Mouse (Mus musculus): ENCODE results near the gene Man1a2. TPM values are rescaled to one million over a fixed set of nuclear protein-coding genes. Genes with fewer than 3 reads are reported as not detected.

The Man1a2 gene
- polyA plus RNA-seq, 1 experiment = 4.9 TPM

DNA sequence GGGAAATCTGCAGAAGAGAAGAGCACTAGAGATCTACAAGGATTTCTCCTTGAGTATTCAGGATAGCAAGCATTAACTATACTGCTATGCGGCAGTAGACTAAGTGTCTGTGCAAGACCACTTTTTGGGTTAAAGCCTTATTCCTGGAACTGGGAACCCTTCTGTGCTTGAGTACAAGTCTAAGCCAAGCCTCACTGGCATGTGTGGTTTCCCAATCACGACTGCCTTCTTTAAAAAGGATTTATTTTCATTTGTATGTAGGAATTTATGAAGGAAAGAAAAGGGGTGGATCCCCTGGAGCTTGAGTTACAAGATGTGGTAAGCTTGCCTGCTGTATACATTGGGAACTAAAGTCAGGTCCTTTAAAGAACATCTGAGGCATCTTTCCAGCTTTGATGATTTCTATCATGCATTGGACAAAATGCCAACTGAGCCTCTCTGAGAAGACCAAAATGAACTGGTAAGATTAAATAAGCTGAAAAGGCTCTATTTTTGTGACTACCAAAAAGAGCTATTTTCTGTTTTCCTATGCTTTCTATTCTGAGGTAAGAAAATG, 86.0 kb downstream of the Man1a2 start:
- no peak overlapping the region for H3ac ChIP-seq (ENCODE audit: control insufficient read depth, insufficient read length)
- H3K79me2 ChIP-seq (ENCODE audit: control insufficient read depth, insufficient read depth) = no peaks in the 10 kb centered on the region
- no peak overlapping the region for H3K4me3 ChIP-seq
- no peak overlapping the region for H3K4me2 ChIP-seq (ENCODE audit: low read depth)
- no peaks in the 10 kb centered on the region for H3K36me3 ChIP-seq (ENCODE audit: control insufficient read depth, insufficient read depth)
- no peak for TF ChIP-seq TCF3 (IDR thresholded peaks at IDR 0.05; ENCODE audit: insufficient read length, low read depth)
- no peak for TF ChIP-seq CEBPB (IDR thresholded peaks at IDR 0.05; ENCODE audit: insufficient read depth, poor library complexity, severe bottlenecking)
- TF ChIP-seq MYOD1 (IDR thresholded peaks at IDR 0.05; ENCODE audit: control insufficient read depth in 1 of 3, insufficient read length in 2 of 3, low read depth in 2 of 3) = no peak
- no peak for TF ChIP-seq POLR2A (IDR thresholded peaks at IDR 0.05; ENCODE audit: insufficient read length, low read depth)
- no peak for TF ChIP-seq E2F4 (IDR thresholded peaks at IDR 0.05; ENCODE audit: insufficient read depth)
- TF ChIP-seq SRF (IDR thresholded peaks at IDR 0.05; ENCODE audit: control insufficient read depth, insufficient read length, low read depth) = no peak
- TF ChIP-seq MAX (IDR thresholded peaks at IDR 0.05; ENCODE audit: low read depth) = no peak
- no peak for TF ChIP-seq REST (IDR thresholded peaks at IDR 0.05; ENCODE audit: insufficient read depth, insufficient read length)
- no peak for TF ChIP-seq USF1 (IDR thresholded peaks at IDR 0.05; ENCODE audit: low read depth)
- no peak for TF ChIP-seq POLR2AphosphoS2 (IDR thresholded peaks at IDR 0.05; ENCODE audit: insufficient read length, low read depth)
- no peak for TF ChIP-seq TCF12 (IDR thresholded peaks at IDR 0.05; ENCODE audit: insufficient read depth, poor library complexity, severe bottlenecking)
- no peak for TF ChIP-seq MYOG (IDR thresholded peaks at IDR 0.05; ENCODE audit: control insufficient read depth in 1 of 3, insufficient read depth in 1 of 3, insufficient read length in 2 of 3, low read depth in 2 of 3)
- H3K27me3 ChIP-seq (ENCODE audit: control insufficient read depth, insufficient read depth, insufficient read length) = no peaks in the 10 kb centered on the region

- H3ac ChIP-seq (ENCODE audit: control insufficient read depth, insufficient read length) = no peak overlapping the region
- no peak overlapping the region for H3K4me2 ChIP-seq (ENCODE audit: low read depth)
- H3K4me3 ChIP-seq = no peak overlapping the region
- no peaks in the 10 kb centered on the region for H3K36me3 ChIP-seq (ENCODE audit: control insufficient read depth, insufficient read depth)
- TF ChIP-seq MYOD1 (IDR thresholded peaks at IDR 0.05; ENCODE audit: control insufficient read depth in 1 of 3, insufficient read length in 2 of 3, low read depth in 2 of 3) (no peak), REST (IDR thresholded peaks at IDR 0.05; ENCODE audit: insufficient read depth, insufficient read length) (no peak), POLR2A (IDR thresholded peaks at IDR 0.05; ENCODE audit: insufficient read length, low read depth) (no peak)
- no peaks in the 10 kb centered on the region for H3K79me2 ChIP-seq (ENCODE audit: control insufficient read depth, insufficient read depth)
- H3K27me3 ChIP-seq (ENCODE audit: control insufficient read depth, insufficient read depth, insufficient read length) = no peaks in the 10 kb centered on the region
Observed at GRCm38 (mm10) chr3:100591053-100591452, 94.2 kb downstream of the Man1a2 start.

DNA sequence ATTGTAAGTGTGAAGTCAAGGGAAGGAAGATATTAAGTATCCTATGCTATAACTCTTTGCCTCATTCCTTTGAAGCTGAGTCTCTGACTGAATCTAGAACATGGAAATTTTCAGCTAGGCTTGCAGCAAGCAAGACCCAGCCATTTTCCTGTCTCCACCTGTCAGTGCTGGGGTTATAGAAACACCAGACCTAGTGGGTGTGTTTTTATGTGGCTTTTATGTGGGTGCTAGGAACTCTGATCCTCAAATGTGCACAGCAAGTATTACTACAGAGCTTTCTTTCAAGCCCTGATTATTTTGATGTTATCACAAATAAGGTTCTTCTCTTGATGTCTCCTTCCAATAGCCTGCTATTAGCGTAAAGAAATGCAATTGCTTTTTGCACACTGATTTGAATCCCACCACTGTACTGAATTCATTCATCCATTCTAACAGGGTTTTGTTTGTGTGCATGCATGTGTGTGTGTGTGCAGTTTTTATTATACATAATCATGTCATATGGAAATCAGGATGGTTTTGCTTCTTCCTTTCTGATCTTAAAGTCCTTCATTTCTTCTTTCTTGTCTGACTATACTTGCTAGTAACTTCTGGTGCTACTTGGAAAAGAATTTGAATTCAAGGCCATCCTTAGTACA, 102.5 kb downstream of the Man1a2 start:
- no peak overlapping the region for H3K4me3 ChIP-seq
- no peaks in the 10 kb centered on the region for H3K27me3 ChIP-seq (ENCODE audit: control insufficient read depth, insufficient read depth, insufficient read length)
- H3ac ChIP-seq (ENCODE audit: control insufficient read depth, insufficient read length) = no peak overlapping the region
- no peak overlapping the region for H3K4me2 ChIP-seq (ENCODE audit: low read depth)
- H3K79me2 ChIP-seq (ENCODE audit: control insufficient read depth, insufficient read depth) = no peaks in the 10 kb centered on the region
- no peak for TF ChIP-seq MYOD1 (IDR thresholded peaks at IDR 0.05; ENCODE audit: control insufficient read depth in 1 of 3, insufficient read length in 2 of 3, low read depth in 2 of 3)
- no peak for TF ChIP-seq REST (IDR thresholded peaks at IDR 0.05; ENCODE audit: insufficient read depth, insufficient read length)
- no peak for TF ChIP-seq CEBPB (IDR thresholded peaks at IDR 0.05; ENCODE audit: insufficient read depth, poor library complexity, severe bottlenecking)
- no peak for TF ChIP-seq MAX (IDR thresholded peaks at IDR 0.05; ENCODE audit: low read depth)
- no peak for TF ChIP-seq POLR2A (IDR thresholded peaks at IDR 0.05; ENCODE audit: insufficient read length, low read depth)
- no peak for TF ChIP-seq TCF3 (IDR thresholded peaks at IDR 0.05; ENCODE audit: insufficient read length, low read depth)
- TF ChIP-seq MYOG (IDR thresholded peaks at IDR 0.05; ENCODE audit: control insufficient read depth in 1 of 3, insufficient read depth in 1 of 3, insufficient read length in 2 of 3, low read depth in 2 of 3) = no peak
- no peak for TF ChIP-seq SRF (IDR thresholded peaks at IDR 0.05; ENCODE audit: control insufficient read depth, insufficient read length, low read depth)
- no peak for TF ChIP-seq TCF12 (IDR thresholded peaks at IDR 0.05; ENCODE audit: insufficient read depth, poor library complexity, severe bottlenecking)
- TF ChIP-seq E2F4 (IDR thresholded peaks at IDR 0.05; ENCODE audit: insufficient read depth) = no peak
- no peak for TF ChIP-seq USF1 (IDR thresholded peaks at IDR 0.05; ENCODE audit: low read depth)
- no peak for TF ChIP-seq POLR2AphosphoS2 (IDR thresholded peaks at IDR 0.05; ENCODE audit: insufficient read length, low read depth)
- no peaks in the 10 kb centered on the region for H3K36me3 ChIP-seq (ENCODE audit: control insufficient read depth, insufficient read depth)

- Histone ChIP-seq H3K4me2 (ENCODE audit: low read depth) (no peak overlapping the region), H3K27me3 (ENCODE audit: control insufficient read depth, insufficient read depth, insufficient read length) (no peaks in the 10 kb centered on the region), H3K4me3 (no peak overlapping the region), H3K79me2 (ENCODE audit: control insufficient read depth, insufficient read depth) (no peaks in the 10 kb centered on the region), H3K36me3 (ENCODE audit: control insufficient read depth, insufficient read depth) (no peaks in the 10 kb centered on the region), H3ac (ENCODE audit: control insufficient read depth, insufficient read length) (no peak overlapping the region)
- TF ChIP-seq SRF (IDR thresholded peaks at IDR 0.05; ENCODE audit: control insufficient read depth, insufficient read length, low read depth) (no peak), MAX (IDR thresholded peaks at IDR 0.05; ENCODE audit: low read depth) (no peak), MYOD1 (IDR thresholded peaks at IDR 0.05; ENCODE audit: control insufficient read depth in 1 of 3, insufficient read length in 2 of 3, low read depth in 2 of 3) (no peak), POLR2AphosphoS2 (IDR thresholded peaks at IDR 0.05; ENCODE audit: insufficient read length, low read depth) (no peak), REST (IDR thresholded peaks at IDR 0.05; ENCODE audit: insufficient read depth, insufficient read length) (no peak)
Observed at GRCm38 (mm10) chr3:100572571-100573183, 112.6 kb downstream of the Man1a2 start.
